Mouse (Mus musculus) myocyte (in vitro differentiated cells): ENCODE data around the gene Qars.

ENCODE experiments used
- CEBPB ChIP-seq: IDR thresholded peaks from 2 replicates; pipeline ENCODE4 v1.6.1; 2011; ENCODE audit warnings: mild to moderate bottlenecking, moderate library complexity; ENCODE audit not compliant: poor library complexity, insufficient read depth, severe bottlenecking
- E2F4 ChIP-seq: IDR thresholded peaks from one replicate; pipeline ENCODE4 v1.6.1; 2011; ENCODE audit warnings: mild to moderate bottlenecking, control low read depth, moderate library complexity; ENCODE audit not compliant: insufficient read depth
- MAX ChIP-seq: IDR thresholded peaks from one replicate; pipeline ENCODE4 v1.6.1; 2011; ENCODE audit warnings: low read depth, mild to moderate bottlenecking, control low read depth
- POLR2A ChIP-seq: IDR thresholded peaks from one replicate; pipeline ENCODE4 v1.6.1; 2011; ENCODE audit warnings: low read depth, mild to moderate bottlenecking, control low read depth, moderate library complexity; ENCODE audit not compliant: insufficient read length
- POLR2AphosphoS2 ChIP-seq: IDR thresholded peaks from one replicate; pipeline ENCODE4 v1.6.1; 2011; ENCODE audit warnings: low read depth, control low read depth; ENCODE audit not compliant: insufficient read length
- REST ChIP-seq: IDR thresholded peaks from one replicate; pipeline ENCODE4 v1.6.1; 2011; ENCODE audit warnings: mild to moderate bottlenecking, control low read depth, moderate library complexity; ENCODE audit not compliant: insufficient read depth, insufficient read length
- TCF12 ChIP-seq: IDR thresholded peaks from one replicate; pipeline ENCODE4 v1.6.1; 2011; ENCODE audit warnings: mild to moderate bottlenecking, control low read depth; ENCODE audit not compliant: poor library complexity, insufficient read depth, severe bottlenecking
- USF1 ChIP-seq: IDR thresholded peaks from one replicate; pipeline ENCODE4 v1.6.1; 2011; ENCODE audit warnings: low read depth, mild to moderate bottlenecking, control low read depth, moderate library complexity

GRCm38 (mm10) chr9:108546875-108547274 lies 39.4 kb downstream of the Qars start:
- TF ChIP-seq POLR2AphosphoS2 (no peak), TCF12 (no peak), POLR2A (no peak), USF1 (no peak), E2F4 (no peak), MAX (no peak), REST (no peak), CEBPB (no peak)
